Mouse (Mus musculus) subcutaneous adipose tissue, adult 2 months (tissue): Measurements from ENCODE around the gene Zswim5. TPM values are rescaled to one million over a fixed set of nuclear protein-coding genes. Genes with fewer than 3 reads are reported as not detected.

Experiments used
- polyA plus RNA-seq: library from polyadenylated mRNA; depleted of rRNA; stranded (reverse); fragments of >200 nt; gene quantifications from 2 replicates; pipeline ENCODE4 v1.2.3, GENCODE M21; 2012; ENCODE audit warnings: low replicate concordance; rRNA removed

Gene Zswim5
- polyA plus RNA-seq: 0.10 and 0.91 TPM in 2 replicates

GRCm38 (mm10) chr4:116876995-116877728, at the start of gene Zswim5:
Zswim5 (plus strand) TSS chr4:116877376.

GRCm38 (mm10) chr4:116993672-116994621, 116.8 kb downstream of the Zswim5 start, which contains the start of gene Urod:
Urod (minus strand) TSS chr4:116994413.

GRCm38 (mm10) chr4:116995131-116995797, 118.1 kb downstream of the Zswim5 start, which contains the start of gene Hectd3:
Hectd3 (plus strand) TSS chr4:116995317.

GRCm38 (mm10) chr4:117019206-117020134, 142.3 kb downstream of the Zswim5 start, which contains the start of gene Eif2b3:
Eif2b3 (plus strand) TSS chr4:117019402.

Other genes with a start within 250 kb of the Zswim5 start
- 1.8 and 7.7 TPM in 2 replicates for gene Nasp, start 249.4 kb upstream of the Zswim5 start, polyA plus RNA-seq
- 756 and 760 TPM in 2 replicates for gene Akr1a1, start 225.7 kb upstream of the Zswim5 start, polyA plus RNA-seq
- 206 and 234 TPM in 2 replicates for gene Prdx1, start 191.8 kb upstream of the Zswim5 start, polyA plus RNA-seq
- gene Mmachc, start 169.0 kb upstream of the Zswim5 start, polyA plus RNA-seq: 23.9 and 35.4 TPM in 2 replicates
- 21.5 and 47.7 TPM in 2 replicates for gene Ccdc163, start 168.9 kb upstream of the Zswim5 start, polyA plus RNA-seq
- gene Tesk2, start 156.4 kb upstream of the Zswim5 start, polyA plus RNA-seq: 3.4 and 4.5 TPM in 2 replicates
- 22.5 and 36.4 TPM in 2 replicates for gene Toe1, start 69.7 kb upstream of the Zswim5 start, polyA plus RNA-seq
- 7.7 and 12.9 TPM in 2 replicates for gene Mutyh, start 69.7 kb upstream of the Zswim5 start, polyA plus RNA-seq
- gene Hpdl, start 55.7 kb upstream of the Zswim5 start, polyA plus RNA-seq: 1.5 and 2.3 TPM in 2 replicates
- 91.4 and 104 TPM in 2 replicates for gene Urod, start 117.0 kb downstream of the Zswim5 start, polyA plus RNA-seq
- gene Hectd3, start 117.9 kb downstream of the Zswim5 start, polyA plus RNA-seq: 45.0 and 57.2 TPM in 2 replicates
- 14.9 and 23.4 TPM in 2 replicates for gene Eif2b3, start 142.0 kb downstream of the Zswim5 start, polyA plus RNA-seq
- gene Ptch2, start 218.7 kb downstream of the Zswim5 start, polyA plus RNA-seq: 35.8 and 41.0 TPM in 2 replicates
- gene Btbd19, start 248.3 kb downstream of the Zswim5 start, polyA plus RNA-seq: 19.8 and 24.4 TPM in 2 replicates
- gene Tctex1d4, start 249.4 kb downstream of the Zswim5 start, polyA plus RNA-seq: 1.4 and 1.6 TPM in 2 replicates